Mouse (Mus musculus): ENCODE results near the gene Mip. TPM values are rescaled to one million over a fixed set of nuclear protein-coding genes. Genes with fewer than 3 reads are reported as not detected.
"Not testable (repeated sequence)": the region's sequence is repeated elsewhere in the genome, so short reads cannot be mapped to it uniquely, and the experiment has no call there.

The Mip gene
- total RNA-seq, 1 experiment from 2014 or later: not detected

- ATAC-seq (ENCODE audit: extremely low read depth, insufficient number of reproducible peaks, low FRiP score, poor library complexity, severe bottlenecking): no peak
Measured at GRCm38 (mm10) chr10:128237807-128238480, 12.3 kb downstream of the Mip start.

DNA sequence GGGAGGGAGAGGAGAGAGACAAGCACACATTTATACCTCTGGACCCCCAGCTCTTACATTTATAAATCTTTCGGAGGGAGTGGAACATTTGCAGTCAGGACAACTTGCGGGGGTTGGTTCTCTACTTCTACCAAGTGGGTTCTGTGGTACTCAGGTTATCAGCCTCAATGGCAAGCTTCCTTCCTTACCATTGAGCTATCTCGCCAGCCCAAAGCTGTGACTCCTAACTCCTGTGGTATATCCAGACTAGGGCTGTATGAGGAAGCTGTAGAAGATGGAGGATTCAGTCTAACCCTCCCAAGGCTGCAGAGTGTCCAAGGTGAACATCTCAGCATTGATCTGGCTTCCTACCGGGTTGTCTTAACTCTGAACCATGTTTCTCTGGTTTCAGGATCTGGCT lies 13.5 kb downstream of the Mip start:
- no peak for ATAC-seq (ENCODE audit: extremely low read depth, insufficient number of reproducible peaks, low FRiP score, poor library complexity, severe bottlenecking)

DNA sequence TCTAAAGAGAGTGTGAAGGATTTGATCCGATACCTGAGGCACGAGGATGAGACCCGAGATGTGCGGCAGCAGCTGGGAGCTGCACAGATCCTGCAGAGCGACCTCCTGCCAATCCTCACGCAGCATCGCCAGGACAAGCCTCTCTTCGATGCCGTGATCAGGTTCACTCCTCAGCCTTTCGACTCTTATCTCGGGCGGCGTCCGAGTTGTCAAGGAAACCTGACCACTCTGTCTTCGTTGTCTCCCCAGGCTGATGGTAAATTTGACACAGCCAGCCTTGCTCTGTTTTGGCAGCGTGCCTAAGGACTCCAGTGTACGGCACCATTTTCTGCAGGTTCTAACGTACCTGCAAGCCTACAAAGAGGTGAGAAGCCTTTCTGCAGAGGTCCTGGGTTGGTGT lies 14.5 kb downstream of the Mip start:
- ATAC-seq (ENCODE audit: extremely low read depth, insufficient number of reproducible peaks, low FRiP score, poor library complexity, severe bottlenecking): no peak

GRCm38 (mm10) chr10:128243252-128243651 lies 17.6 kb downstream of the Mip start:
- no peak for ATAC-seq (ENCODE audit: extremely low read depth, insufficient number of reproducible peaks, low FRiP score, poor library complexity, severe bottlenecking)

- no peak for ATAC-seq (ENCODE audit: extremely low read depth, insufficient number of reproducible peaks, low FRiP score, poor library complexity, severe bottlenecking)
Measured at GRCm38 (mm10) chr10:128244121-128244520, 18.5 kb downstream of the Mip start.

DNA sequence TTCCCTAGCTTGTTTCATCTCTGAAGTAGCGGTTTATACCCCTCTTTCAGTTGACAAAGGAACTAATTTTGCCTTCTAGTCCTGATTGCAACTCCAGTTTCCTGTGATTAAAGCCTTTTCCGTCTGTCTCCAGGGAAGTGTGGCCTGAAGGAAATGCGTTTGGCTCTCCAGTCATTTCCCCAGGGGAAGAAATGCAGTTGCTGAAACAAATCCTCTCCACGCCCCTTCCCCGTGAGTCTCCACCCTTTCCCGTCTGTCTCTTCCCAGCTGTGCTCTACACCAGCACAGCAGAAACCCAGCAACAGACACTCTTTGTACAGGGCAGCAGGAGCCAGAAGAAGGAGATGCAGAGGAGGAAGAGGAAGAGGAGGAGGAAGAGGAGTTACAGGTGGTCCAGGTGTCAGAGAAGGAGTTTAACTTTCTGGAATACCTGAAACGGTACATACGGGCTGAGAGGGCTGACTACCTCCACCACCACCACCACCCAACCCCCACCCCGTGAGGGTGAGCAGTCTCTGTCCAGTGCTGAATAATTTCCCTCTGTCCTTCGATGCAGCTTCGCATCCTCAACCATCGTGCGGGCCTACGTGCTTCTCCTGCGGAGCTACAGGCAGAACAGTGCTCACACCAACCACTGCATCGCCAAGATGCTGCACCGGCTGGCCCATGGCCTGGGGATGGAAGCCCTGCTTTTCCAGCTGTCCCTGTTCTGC lies 21.5 kb downstream of the Mip start:
- no peak for ATAC-seq (ENCODE audit: extremely low read depth, insufficient number of reproducible peaks, low FRiP score, poor library complexity, severe bottlenecking)

DNA sequence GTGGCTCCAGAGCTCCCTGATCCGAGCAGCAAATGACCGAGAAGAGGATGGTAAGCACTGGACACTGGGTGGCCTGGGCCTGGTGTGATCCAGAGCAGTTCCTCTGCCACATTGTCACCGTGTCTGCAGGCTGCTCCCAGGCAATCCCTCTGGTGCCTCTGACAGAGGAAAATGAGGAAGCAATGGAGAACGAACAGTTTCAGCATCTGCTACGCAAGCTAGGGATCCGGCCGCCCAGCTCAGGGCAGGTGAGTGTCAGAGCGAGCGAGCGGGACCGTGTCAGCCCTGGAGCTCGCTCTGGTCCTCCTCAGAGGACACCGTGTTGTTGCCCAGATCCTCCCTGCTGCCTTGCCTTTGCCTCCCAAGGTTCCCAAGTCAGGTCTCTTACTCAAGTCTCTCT lies 24.9 kb downstream of the Mip start:
- no peak for ATAC-seq (ENCODE audit: extremely low read depth, insufficient number of reproducible peaks, low FRiP score, poor library complexity, severe bottlenecking)

GRCm38 (mm10) chr10:128253677-128254255 lies 28.1 kb downstream of the Mip start, which contains the start of gene Apon:
Gene Apon (plus strand): TSS chr10:128254096.
- ATAC-seq (ENCODE audit: extremely low read depth, insufficient number of reproducible peaks, low FRiP score, poor library complexity, severe bottlenecking): no peak

DNA sequence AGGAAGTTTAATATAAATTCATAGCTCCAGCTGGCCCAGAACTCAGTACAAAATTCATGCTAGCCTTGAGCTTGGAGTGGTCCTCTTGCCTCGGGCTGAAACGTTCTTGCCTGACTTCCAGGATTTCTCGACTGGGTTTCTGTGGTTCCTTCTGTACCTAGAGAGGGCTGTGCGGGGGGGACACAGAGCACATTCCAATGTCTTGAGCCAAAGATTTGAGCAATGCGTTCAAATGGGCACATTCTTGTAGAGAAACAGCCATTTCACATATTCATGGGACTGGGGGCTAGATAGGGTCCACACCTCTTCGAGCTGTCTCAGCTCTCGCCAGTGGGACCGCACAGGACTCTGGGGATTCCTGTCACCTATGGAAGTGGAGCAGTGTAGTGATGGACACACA lies 30.3 kb downstream of the Mip start:
- ATAC-seq (ENCODE audit: extremely low read depth, insufficient number of reproducible peaks, low FRiP score, poor library complexity, severe bottlenecking): no peak

- no peak for ATAC-seq (ENCODE audit: extremely low read depth, insufficient number of reproducible peaks, low FRiP score, poor library complexity, severe bottlenecking)
Measured at GRCm38 (mm10) chr10:128256328-128256727, 30.7 kb downstream of the Mip start.

GRCm38 (mm10) chr10:128258953-128259352 lies 33.3 kb downstream of the Mip start:
- peak; percentile 84 for ATAC-seq (ENCODE audit: extremely low read depth, insufficient number of reproducible peaks, low FRiP score, poor library complexity, severe bottlenecking)

GRCm38 (mm10) chr10:128259946-128260345 lies 34.3 kb downstream of the Mip start:
- ATAC-seq (ENCODE audit: extremely low read depth, insufficient number of reproducible peaks, low FRiP score, poor library complexity, severe bottlenecking): no peak

DNA sequence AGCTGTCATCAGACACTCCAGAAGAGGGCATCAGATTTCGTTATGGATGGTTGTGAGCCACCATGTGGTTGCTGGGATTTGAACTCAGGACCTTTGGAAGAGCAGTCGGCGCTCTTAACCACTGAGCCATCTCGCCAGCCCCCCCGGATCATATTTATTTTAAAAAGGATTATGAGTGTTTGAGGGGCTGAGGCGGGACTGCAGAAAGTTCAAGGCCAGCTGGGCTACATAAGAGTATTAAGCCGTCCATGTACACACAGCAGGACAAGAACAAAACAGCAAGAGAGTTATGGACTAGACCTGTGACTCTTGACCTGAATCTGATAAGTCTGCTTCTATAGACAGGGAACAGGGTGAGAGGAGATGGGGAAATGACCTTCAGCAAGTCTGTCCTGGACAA lies 34.7 kb downstream of the Mip start:
- not testable (repeated sequence) for ATAC-seq (ENCODE audit: extremely low read depth, insufficient number of reproducible peaks, low FRiP score, poor library complexity, severe bottlenecking)

- ATAC-seq (ENCODE audit: extremely low read depth, insufficient number of reproducible peaks, low FRiP score, poor library complexity, severe bottlenecking): no peak
Measured at GRCm38 (mm10) chr10:128262300-128262699, 36.7 kb downstream of the Mip start.

DNA sequence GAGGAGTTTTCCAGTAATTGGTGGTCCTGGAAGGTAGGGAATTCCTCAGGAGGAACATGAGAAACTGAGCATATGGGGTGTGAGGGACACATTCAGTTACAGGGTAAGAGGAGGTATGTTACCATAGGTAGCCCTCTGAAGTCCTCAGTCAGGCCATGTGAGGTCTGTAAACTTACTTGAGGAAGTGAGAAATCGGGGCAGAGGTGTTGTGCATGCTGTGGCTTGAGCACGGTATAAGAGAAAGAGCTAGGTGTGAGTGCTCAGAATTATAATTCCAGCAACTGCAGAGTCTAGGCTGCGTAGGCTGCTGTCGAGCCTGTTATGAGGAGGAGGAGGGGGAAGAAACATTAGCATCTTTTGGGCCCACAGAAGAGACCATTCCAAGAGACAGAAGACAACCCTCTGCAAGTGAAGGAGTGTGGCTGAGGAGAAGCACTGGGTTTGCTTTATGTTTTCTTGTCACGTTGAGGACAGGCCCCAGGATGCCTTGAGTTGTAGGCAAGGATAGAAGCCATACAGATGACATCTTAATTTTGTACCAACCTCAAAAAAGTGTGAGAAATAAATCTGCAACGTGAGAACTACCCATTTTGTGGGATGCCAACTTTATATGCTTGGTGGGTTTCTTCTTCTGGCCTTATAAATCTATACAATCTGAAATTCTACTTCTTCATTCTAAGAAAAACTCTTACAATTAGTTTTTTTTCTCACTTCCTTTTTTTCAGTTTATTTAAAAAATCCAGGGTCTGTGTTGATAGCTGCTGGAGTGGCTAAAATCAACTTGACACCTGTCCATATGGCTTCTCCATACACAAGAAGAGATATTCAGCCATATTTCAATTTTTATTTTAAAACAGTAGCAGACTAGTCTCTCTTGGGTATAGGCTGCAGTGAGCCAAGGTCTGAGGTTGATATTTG lies 38.0 kb downstream of the Mip start:
- ATAC-seq (ENCODE audit: extremely low read depth, insufficient number of reproducible peaks, low FRiP score, poor library complexity, severe bottlenecking): peak; percentile 68

DNA sequence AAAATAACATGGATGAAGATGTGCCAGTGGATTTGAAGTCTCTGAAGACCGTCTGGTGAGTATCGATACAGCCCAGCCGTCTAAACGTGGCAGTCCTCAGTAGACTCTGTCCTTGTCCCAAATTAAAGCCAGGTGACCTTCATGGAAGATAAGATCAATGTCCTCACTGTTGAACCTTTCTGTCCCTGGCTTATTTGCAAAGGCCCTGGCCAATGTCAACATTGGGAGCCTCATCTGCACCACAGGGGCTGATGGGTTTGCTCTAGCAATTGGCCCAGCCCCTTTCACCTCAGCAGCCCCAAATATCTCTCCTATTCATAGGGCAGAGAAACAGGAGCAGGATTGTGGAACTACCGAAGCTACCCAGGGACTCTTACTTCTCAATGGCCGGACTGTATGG lies 42.7 kb downstream of the Mip start, which contains the start of gene Apof:
Apof (plus strand) TSS at position 301 of the 400 bp plus-strand sequence.
- no peak for ATAC-seq (ENCODE audit: extremely low read depth, insufficient number of reproducible peaks, low FRiP score, poor library complexity, severe bottlenecking)

DNA sequence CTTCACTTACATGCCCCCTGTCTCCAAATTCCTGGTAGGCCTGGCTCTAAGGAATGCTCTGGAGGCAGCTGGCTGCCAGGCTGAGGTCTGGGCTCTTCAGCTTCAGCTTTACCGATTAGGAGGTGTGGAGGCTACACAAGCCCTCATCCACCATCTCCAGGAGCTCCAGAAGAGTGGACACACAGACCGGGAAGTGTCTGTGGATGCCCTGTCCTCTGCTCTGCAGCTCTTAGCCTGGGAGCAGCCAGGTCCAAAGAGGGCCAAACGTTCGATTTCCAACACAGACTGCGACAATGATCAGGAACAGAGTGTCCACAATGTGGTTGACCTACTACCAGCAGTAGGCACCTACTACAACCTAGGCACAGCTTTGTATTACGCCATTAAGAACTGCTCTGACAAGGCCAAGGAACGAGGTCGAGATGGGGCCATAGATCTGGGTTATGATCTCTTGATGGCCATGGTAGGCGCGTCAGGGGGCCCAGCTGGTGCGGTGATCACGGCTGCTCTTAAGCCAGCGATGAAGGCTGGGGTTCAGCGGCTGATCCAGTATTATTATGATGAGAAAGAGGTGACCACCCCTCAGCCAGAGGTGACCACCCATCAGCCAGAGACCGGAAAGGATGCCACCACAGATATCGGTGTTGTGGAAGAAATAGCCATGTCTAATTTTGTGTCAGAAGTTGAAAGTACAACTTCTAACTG lies 43.7 kb downstream of the Mip start:
- ATAC-seq (ENCODE audit: extremely low read depth, insufficient number of reproducible peaks, low FRiP score, poor library complexity, severe bottlenecking): no peak

GRCm38 (mm10) chr10:128270287-128270841 lies 44.7 kb downstream of the Mip start, which contains the start of gene Stat2:
Gene Stat2 (plus strand): TSS chr10:128270559.
- ATAC-seq (ENCODE audit: extremely low read depth, insufficient number of reproducible peaks, low FRiP score, poor library complexity, severe bottlenecking): peak; percentile 100

Measured in neutrophil, adult 5-6 weeks (primary cell).